Mouse (Mus musculus): ENCODE data around the gene Sf3b6. TPM values are rescaled to one million over a fixed set of nuclear protein-coding genes. Genes with fewer than 3 reads are reported as not detected.

The Sf3b6 gene
- polyA plus RNA-seq, 1 experiment = 166 TPM

GRCm38 (mm10) chr12:4863654-4864337 lies 46.5 kb downstream of the Sf3b6 start:
- Histone ChIP-seq H3K4me3 (ENCODE audit: insufficient read depth, low read length) (no peak overlapping the region), H3K4me1 (ENCODE audit: control insufficient read depth, insufficient read depth, low read length) (no peaks in the 10 kb centered on the region), H3K27ac (ENCODE audit: insufficient read depth, low read length) (no peak overlapping the region)
- TF ChIP-seq POLR2A (IDR thresholded peaks at IDR 0.05; ENCODE audit: low read depth, low read length) (no peak), CTCF (IDR thresholded peaks at IDR 0.05; ENCODE audit: borderline replicate concordance, insufficient read depth, low read length) (no peak)

DNA sequence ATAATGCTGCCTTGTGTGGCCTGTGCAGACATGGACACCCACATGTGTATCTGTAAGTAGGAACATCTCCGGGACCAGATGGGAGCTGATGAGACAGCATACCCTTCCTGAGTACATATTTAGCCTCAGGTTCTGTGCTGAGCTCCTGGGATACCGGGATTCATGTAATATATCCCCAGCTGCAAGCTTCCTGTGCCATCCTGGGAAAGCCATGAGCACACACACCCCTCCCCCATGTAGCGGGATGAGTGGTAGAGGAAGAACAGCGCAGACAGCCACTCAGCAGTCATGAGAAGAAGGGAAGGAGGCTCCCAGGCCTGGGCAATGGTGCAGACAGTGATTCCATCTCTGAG lies 47.0 kb downstream of the Sf3b6 start:
- no peaks in the 10 kb centered on the region for H3K4me1 ChIP-seq (ENCODE audit: control insufficient read depth, insufficient read depth, low read length)
- TF ChIP-seq CTCF (IDR thresholded peaks at IDR 0.05; ENCODE audit: borderline replicate concordance, insufficient read depth, low read length) (no peak), POLR2A (IDR thresholded peaks at IDR 0.05; ENCODE audit: low read depth, low read length) (no peak)
- no peak overlapping the region for H3K27ac ChIP-seq (ENCODE audit: insufficient read depth, low read length)

DNA sequence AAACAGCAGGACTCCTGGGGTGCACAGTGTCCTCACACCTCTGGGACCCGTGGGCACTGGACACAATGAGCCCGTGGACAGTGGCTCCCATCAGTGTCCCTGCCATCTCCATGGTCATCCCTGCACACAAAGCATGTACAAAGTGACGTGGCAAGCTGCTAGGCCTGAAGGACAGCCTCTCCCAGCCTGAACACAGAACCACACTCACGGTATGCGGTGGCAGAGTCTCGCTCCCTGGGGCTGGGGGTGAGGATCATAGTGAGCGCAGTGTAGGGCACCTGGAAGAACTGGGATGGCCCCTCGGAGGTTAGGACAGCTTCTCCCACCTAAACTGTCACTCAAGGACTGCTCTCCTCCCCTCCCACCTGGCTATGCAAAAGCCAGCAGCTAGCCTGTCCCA lies 51.6 kb downstream of the Sf3b6 start:
- no peak overlapping the region for H3K4me3 ChIP-seq (ENCODE audit: insufficient read depth, low read length)
- no peak overlapping the region for H3K27ac ChIP-seq (ENCODE audit: insufficient read depth, low read length)
- H3K4me1 ChIP-seq (ENCODE audit: control insufficient read depth, insufficient read depth, low read length) = no peaks in the 10 kb centered on the region
- no peak for TF ChIP-seq POLR2A (IDR thresholded peaks at IDR 0.05; ENCODE audit: low read depth, low read length)
- TF ChIP-seq CTCF (IDR thresholded peaks at IDR 0.05; ENCODE audit: borderline replicate concordance, insufficient read depth, low read length) = no peak

More for the DNA sequence above, 47.0 kb downstream of the Sf3b6 start:
- no peak overlapping the region for H3K4me3 ChIP-seq (ENCODE audit: insufficient read depth, low read length)

DNA sequence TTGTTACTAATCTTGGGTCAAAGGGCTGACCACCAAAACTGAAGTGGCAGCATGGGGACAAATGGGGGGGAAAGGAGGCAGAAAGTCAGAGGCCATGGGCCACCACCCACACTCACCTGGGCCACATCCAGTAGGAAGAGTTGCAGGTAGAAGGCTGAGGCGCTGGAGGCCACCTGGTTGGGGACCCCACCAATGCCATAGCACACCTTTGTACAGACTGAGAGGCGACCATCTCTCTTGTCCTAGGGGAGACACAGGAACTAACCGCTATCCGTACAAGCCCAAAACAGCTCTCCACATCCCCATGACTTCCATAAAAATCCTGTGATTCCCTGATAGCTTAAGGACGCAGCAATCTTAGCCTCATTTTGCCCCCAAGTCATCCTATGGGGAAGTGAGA lies 53.9 kb downstream of the Sf3b6 start:
- no peak for TF ChIP-seq CTCF (IDR thresholded peaks at IDR 0.05; ENCODE audit: borderline replicate concordance, insufficient read depth, low read length)
- TF ChIP-seq POLR2A (IDR thresholded peaks at IDR 0.05; ENCODE audit: low read depth, low read length) = no peak
- Histone ChIP-seq H3K4me1 (ENCODE audit: control insufficient read depth, insufficient read depth, low read length) (no peaks in the 10 kb centered on the region), H3K4me3 (ENCODE audit: insufficient read depth, low read length) (no peak overlapping the region), H3K27ac (ENCODE audit: insufficient read depth, low read length) (no peak overlapping the region)

GRCm38 (mm10) chr12:4872273-4872672 lies 54.9 kb downstream of the Sf3b6 start:
- TF ChIP-seq CTCF (IDR thresholded peaks at IDR 0.05; ENCODE audit: borderline replicate concordance, insufficient read depth, low read length) (no peak), POLR2A (IDR thresholded peaks at IDR 0.05; ENCODE audit: low read depth, low read length) (no peak)
- H3K27ac ChIP-seq (ENCODE audit: insufficient read depth, low read length) = no peak overlapping the region

DNA sequence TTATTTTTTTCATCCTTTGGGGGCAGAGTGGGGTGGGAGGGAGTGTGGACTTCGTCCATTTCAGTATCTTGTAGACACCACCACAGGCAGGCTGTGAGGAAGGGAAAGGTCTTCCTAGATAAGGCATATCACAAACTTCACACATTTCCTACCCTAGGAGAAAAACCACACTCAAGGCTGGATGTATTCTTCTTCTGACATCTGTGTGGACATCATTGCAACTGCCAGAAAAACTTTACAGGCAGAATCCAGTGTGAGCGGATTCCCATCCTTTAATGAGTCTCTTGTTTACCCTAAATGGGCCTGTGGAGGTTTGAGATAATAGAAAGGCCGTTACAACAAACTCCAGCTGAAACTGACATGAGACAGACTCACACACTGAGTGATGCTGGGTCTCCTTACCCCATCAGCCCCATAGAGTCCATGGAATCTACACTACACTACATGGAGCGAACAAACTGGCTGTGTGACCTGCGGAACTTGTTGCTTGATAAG lies 55.7 kb downstream of the Sf3b6 start:
- no peak for TF ChIP-seq CTCF (IDR thresholded peaks at IDR 0.05; ENCODE audit: borderline replicate concordance, insufficient read depth, low read length)
- no peak for TF ChIP-seq POLR2A (IDR thresholded peaks at IDR 0.05; ENCODE audit: low read depth, low read length)
- Histone ChIP-seq H3K4me3 (ENCODE audit: insufficient read depth, low read length) (no peak overlapping the region), H3K27ac (ENCODE audit: insufficient read depth, low read length) (no peak overlapping the region), H3K4me1 (ENCODE audit: control insufficient read depth, insufficient read depth, low read length) (no peaks in the 10 kb centered on the region)

More at GRCm38 (mm10) chr12:4872273-4872672, 54.9 kb downstream of the Sf3b6 start:
- Histone ChIP-seq H3K4me1 (ENCODE audit: control insufficient read depth, insufficient read depth, low read length) (no peaks in the 10 kb centered on the region), H3K4me3 (ENCODE audit: insufficient read depth, low read length) (no peak overlapping the region)

- Histone ChIP-seq H3K27ac (ENCODE audit: insufficient read depth, low read length) (no peak overlapping the region), H3K4me1 (ENCODE audit: control insufficient read depth, insufficient read depth, low read length) (no peaks in the 10 kb centered on the region), H3K4me3 (ENCODE audit: insufficient read depth, low read length) (no peak overlapping the region)
- TF ChIP-seq POLR2A (IDR thresholded peaks at IDR 0.05; ENCODE audit: low read depth, low read length) (no peak), CTCF (IDR thresholded peaks at IDR 0.05; ENCODE audit: borderline replicate concordance, insufficient read depth, low read length) (no peak)
Observed at GRCm38 (mm10) chr12:4873531-4873930, 56.2 kb downstream of the Sf3b6 start.

- TF ChIP-seq POLR2A (IDR thresholded peaks at IDR 0.05; ENCODE audit: low read depth, low read length) (no peak), CTCF (IDR thresholded peaks at IDR 0.05; ENCODE audit: borderline replicate concordance, insufficient read depth, low read length) (no peak)
- no peak within 1 kb of the TSS for H3K27ac ChIP-seq (ENCODE audit: insufficient read depth, low read length)
- H3K4me1 ChIP-seq (ENCODE audit: control insufficient read depth, insufficient read depth, low read length) = no peaks in the 10 kb centered on the region
- H3K4me3 ChIP-seq (ENCODE audit: insufficient read depth, low read length) = peak within 1 kb of the TSS; percentile 21; the same call in 1 of the 2 replicates
Observed at GRCm38 (mm10) chr12:4874161-4874927, 57.0 kb downstream of the Sf3b6 start, which contains the start of gene Mfsd2b. Gene Mfsd2b, minus strand, starts transcription at chr12:4874359.

GRCm38 (mm10) chr12:4875623-4876022 lies 58.3 kb downstream of the Sf3b6 start:
- Histone ChIP-seq H3K4me1 (ENCODE audit: control insufficient read depth, insufficient read depth, low read length) (no peaks in the 10 kb centered on the region), H3K27ac (ENCODE audit: insufficient read depth, low read length) (no peak overlapping the region), H3K4me3 (ENCODE audit: insufficient read depth, low read length) (no peak overlapping the region)
- TF ChIP-seq POLR2A (IDR thresholded peaks at IDR 0.05; ENCODE audit: low read depth, low read length) (no peak), CTCF (IDR thresholded peaks at IDR 0.05; ENCODE audit: borderline replicate concordance, insufficient read depth, low read length) (no peak)

Other genes with a start within 250 kb of the Sf3b6 start
- gene Itsn2, start 224.9 kb upstream of the Sf3b6 start, polyA plus RNA-seq (2011; ENCODE audit: insufficient read length, low read depth, missing spikeins) = 52.0 and 56.7 TPM in 2 replicates
- gene Gm3625, start 224.6 kb upstream of the Sf3b6 start, polyA plus RNA-seq (2011; ENCODE audit: insufficient read length, low read depth, missing spikeins) = not detected in 2 replicates
- gene Fam228a, start 79.1 kb upstream of the Sf3b6 start, polyA plus RNA-seq (2011; ENCODE audit: insufficient read length, low read depth, missing spikeins) = 0.37 TPM in 1 of 2 replicates, not detected in the other
- 1.3 and 3.4 TPM in 2 replicates for gene Pfn4, start 48.5 kb upstream of the Sf3b6 start, polyA plus RNA-seq (2011; ENCODE audit: insufficient read length, low read depth, missing spikeins)
- gene Fam228b, start 48.3 kb upstream of the Sf3b6 start, polyA plus RNA-seq (2011; ENCODE audit: insufficient read length, low read depth, missing spikeins) = 1.8 and 2.8 TPM in 2 replicates
- 12.9 and 17.2 TPM in 2 replicates for gene Fkbp1b, start 24.0 kb downstream of the Sf3b6 start, polyA plus RNA-seq (2011; ENCODE audit: insufficient read length, low read depth, missing spikeins)
- gene Wdcp, start 25.8 kb downstream of the Sf3b6 start, polyA plus RNA-seq (2011; ENCODE audit: insufficient read length, low read depth, missing spikeins) = 8.5 and 11.0 TPM in 2 replicates
- 0.27 and 0.28 TPM in 2 replicates for gene Mfsd2b, start 56.8 kb downstream of the Sf3b6 start, polyA plus RNA-seq (2011; ENCODE audit: insufficient read length, low read depth, missing spikeins)
- 18.0 and 21.3 TPM in 2 replicates for gene Ubxn2a, start 90.2 kb downstream of the Sf3b6 start, polyA plus RNA-seq (2011; ENCODE audit: insufficient read length, low read depth, missing spikeins)
- 17.5 and 24.2 TPM in 2 replicates for gene Atad2b, start 99.8 kb downstream of the Sf3b6 start, polyA plus RNA-seq (2011; ENCODE audit: insufficient read length, low read depth, missing spikeins)